Mouse (Mus musculus): ENCODE measurements around the gene Calml4. TPM values are rescaled to one million over a fixed set of nuclear protein-coding genes. Genes with fewer than 3 reads are reported as not detected.

Calml4 gene
- polyA plus RNA-seq, 1 experiment: 3.8 TPM

DNA sequence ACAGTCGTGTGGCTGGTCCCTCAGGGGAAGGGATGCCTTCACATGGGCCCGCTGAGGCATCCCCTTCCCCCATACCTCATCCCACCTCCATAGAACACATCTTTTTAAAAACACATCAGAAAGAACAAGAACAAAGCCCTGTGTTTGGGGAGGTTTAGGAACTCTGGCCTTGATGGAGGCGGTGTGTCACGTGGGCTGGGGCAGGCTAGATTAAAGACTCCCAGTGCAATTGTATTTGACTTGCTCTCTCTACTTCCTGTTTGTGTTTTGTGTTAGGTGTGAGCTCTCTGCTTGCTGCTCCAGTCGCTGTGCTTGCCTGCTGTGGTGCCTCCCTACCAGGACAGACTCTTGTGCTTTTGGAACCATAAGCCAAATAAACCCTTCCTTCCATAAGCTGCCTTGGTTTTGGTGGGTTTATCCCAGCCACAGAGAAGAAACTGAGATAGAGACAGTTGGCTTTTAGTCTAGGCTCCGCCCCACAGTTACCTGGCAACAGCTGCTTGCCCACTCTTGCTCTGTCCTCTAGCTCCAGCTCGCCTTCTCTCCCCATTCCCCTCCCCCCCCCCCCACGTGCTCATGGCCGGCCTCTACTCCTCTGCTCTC lies 32.0 kb upstream of the Calml4 start:
- Histone ChIP-seq H3K27ac (replicated peaks; ENCODE audit: low read depth, low read length) (no peak overlapping the region), H3K4me3 (ENCODE audit: insufficient read depth, low read depth, low read length) (no peak overlapping the region), H3K4me1 (ENCODE audit: control insufficient read depth, insufficient read depth, insufficient read length, low read length) (no peaks in the 10 kb centered on the region)

DNA sequence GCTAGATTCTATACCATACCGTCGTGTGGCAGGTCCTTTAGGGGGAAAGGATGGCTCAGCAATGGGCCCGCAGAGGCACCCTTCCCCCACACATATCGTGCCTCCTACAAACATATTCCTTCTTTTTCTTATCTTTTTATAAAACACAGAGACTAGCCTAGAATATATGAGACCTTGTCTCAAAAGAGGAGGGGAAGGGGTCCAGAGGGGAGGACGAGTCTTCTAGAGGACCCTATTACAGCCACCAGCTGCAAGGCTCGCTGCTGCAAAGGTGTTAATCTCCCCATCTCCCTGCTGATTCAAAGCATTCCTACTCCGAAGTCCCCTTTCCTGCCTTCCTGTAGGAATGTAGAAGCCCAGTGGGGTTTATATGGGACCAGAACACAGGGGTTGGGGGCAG lies 31.4 kb upstream of the Calml4 start:
- no peak overlapping the region for H3K4me3 ChIP-seq (ENCODE audit: insufficient read depth, low read depth, low read length)
- no peaks in the 10 kb centered on the region for H3K4me1 ChIP-seq (ENCODE audit: control insufficient read depth, insufficient read depth, insufficient read length, low read length)
- no peak overlapping the region for H3K27ac ChIP-seq (replicated peaks; ENCODE audit: low read depth, low read length)

DNA sequence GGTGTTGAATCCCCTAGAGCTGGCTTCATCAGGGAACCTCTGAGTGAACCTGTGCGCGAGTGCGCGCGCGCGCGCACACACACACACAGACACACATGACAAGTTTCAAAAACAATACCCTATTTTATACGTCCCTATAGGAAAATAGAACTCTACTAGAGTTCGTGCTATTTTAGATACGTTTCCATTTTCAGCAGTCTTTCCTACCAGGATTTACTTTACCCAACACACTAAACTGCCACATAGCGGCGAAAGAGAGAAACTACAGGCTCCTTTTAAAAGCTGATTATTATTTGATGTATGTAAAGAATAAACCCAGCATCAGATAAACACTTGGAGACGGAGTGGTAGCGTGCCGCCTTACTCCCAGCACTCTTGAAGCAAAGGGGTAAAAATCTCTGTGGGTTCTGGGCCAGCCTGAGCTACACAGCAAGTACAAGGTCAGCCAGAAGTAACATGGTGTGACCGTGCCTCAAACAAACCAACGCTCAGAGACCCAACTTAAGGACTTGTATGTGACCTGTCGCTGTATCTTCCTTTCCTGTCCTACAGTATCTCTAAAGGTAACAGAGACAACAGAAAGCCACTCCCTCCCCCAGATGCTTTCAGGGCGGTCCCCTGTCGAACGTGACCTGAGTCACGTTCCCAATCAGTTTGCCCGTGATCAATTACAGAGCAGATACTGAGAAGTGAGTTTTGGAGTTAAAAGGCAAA lies 29.8 kb upstream of the Calml4 start:
- Histone ChIP-seq H3K27ac (replicated peaks; ENCODE audit: low read depth, low read length) (no peak overlapping the region), H3K4me3 (ENCODE audit: insufficient read depth, low read depth, low read length) (peak overlapping the region; percentile 10), H3K4me1 (ENCODE audit: control insufficient read depth, insufficient read depth, insufficient read length, low read length) (no peaks in the 10 kb centered on the region)

DNA sequence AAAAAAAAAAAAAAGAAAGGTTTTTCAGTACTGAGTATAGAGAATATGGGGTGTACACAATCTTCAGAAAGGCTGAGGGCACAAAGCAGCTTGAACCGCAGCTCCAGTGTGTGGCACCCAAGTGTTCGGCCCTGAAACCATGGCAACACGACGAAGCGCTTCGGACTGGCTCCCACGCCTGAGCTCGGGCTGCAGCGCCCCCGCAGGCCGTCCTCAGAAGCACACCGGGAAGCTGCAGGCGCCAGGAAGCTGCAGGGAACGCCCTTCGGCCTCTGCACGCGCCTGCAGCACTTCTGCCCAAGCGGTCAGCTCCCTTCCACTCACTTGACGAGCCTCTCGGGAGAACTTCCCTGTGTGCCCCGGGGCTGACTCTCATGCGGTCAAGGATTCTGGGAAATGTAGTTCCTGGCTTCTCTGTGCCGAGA lies 29.2 kb upstream of the Calml4 start:
- peak overlapping the region; percentile 10 for H3K4me3 ChIP-seq (ENCODE audit: insufficient read depth, low read depth, low read length)
- no peak overlapping the region for H3K27ac ChIP-seq (replicated peaks; ENCODE audit: low read depth, low read length)
- H3K4me1 ChIP-seq (ENCODE audit: control insufficient read depth, insufficient read depth, insufficient read length, low read length): no peaks in the 10 kb centered on the region

DNA sequence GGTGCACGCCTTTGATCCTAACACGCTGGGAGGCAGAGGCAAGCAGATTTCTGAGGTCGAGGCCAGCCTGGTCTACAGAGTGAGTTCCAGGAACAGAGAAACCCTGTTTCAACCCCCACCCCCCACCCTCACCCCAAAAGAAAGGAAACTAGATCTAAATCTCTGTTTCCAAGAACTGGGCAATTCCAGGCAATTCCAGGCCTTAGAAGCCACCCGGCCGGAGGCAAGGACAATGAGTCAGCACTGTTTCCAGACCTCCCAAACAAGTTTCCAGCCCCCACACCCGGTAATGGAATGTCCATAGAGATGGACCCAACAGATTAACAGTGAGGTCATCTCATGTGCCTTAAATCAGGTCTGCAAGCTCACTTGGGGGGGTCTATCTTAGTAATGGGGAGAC lies 28.0 kb upstream of the Calml4 start:
- Histone ChIP-seq H3K4me3 (ENCODE audit: insufficient read depth, low read depth, low read length) (no peak overlapping the region), H3K27ac (replicated peaks; ENCODE audit: low read depth, low read length) (no peak overlapping the region), H3K4me1 (ENCODE audit: control insufficient read depth, insufficient read depth, insufficient read length, low read length) (no peaks in the 10 kb centered on the region)

DNA sequence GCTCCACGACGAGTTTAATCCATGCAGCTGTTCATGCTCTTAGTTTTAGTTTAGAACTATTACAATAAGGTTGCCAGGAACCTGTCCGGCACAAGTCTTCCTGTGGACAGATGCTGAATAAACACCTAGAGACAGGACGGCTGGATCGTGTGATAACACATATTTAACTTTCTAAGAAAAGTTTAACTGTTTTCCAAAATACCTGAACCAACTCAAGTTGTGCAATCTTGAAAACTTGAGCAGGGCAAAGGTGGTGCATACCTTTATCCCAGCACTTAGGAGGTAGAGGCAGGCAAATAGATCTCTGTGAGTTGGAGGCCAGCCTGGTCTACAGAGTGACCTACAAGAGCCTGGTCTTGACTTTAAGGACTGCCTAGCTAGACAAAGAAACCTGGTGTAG lies 23.0 kb upstream of the Calml4 start:
- Histone ChIP-seq H3K27ac (replicated peaks; ENCODE audit: low read depth, low read length) (no peak overlapping the region), H3K4me3 (ENCODE audit: insufficient read depth, low read depth, low read length) (no peak overlapping the region), H3K4me1 (ENCODE audit: control insufficient read depth, insufficient read depth, insufficient read length, low read length) (no peaks in the 10 kb centered on the region)

DNA sequence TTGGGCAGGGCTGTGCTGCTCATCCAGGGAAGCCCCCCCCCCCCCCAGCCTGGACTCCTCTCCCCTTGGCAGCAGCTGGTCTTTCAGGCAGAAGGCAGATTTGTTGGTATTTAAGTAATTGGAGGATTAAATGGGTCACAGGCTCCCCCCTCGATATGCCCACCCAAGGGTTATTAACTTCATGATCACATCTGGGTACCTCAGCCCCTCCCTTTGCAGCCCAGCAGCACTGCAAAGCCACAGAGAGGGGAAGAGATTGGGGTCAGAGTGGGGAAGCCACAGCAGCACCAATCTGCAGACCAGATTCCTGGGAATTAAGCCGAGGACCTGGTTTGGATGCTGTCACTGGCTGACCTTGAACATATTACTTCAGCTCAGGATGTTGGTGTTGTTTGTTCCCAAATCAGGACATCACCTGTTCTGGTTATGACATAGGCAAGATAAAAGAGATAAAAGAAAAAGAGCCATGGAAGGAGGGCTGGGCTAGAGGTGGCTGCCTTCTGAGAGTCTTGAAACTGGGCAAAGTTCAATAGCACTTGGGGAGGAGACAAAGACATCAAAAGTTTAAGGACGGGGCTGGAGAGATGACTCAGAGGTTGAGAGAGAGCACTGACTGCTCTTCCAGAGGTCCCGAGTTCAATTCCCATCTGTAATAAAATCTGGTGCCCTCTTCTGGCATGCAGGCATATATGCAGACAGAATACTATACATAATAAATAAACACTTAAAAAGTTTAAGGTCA lies 22.0 kb upstream of the Calml4 start:
- Histone ChIP-seq H3K4me1 (ENCODE audit: control insufficient read depth, insufficient read depth, insufficient read length, low read length) (no peaks in the 10 kb centered on the region), H3K4me3 (ENCODE audit: insufficient read depth, low read depth, low read length) (no peak overlapping the region), H3K27ac (replicated peaks; ENCODE audit: low read depth, low read length) (no peak overlapping the region)

DNA sequence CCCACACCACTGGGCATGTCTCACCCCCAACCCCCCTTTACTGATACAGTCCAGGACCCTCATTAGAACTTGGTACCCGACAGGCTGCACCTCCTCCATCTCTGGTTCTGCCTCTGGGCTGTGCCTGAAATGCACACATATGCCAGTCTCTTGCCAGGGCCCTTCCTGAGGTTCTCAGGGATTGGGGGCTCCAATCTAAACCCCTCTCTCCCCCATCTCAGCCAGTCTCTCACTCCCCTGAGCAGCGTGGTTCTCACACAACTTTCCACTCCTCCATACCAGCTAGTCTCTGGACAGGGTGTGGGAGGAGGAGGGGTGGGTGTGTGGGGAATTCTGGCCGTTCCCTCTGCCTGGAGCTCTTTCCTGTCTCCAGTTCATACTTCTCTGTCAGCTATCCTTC lies 20.3 kb upstream of the Calml4 start:
- H3K27ac ChIP-seq (replicated peaks; ENCODE audit: low read depth, low read length): no peak overlapping the region
- H3K4me1 ChIP-seq (ENCODE audit: control insufficient read depth, insufficient read depth, insufficient read length, low read length): no peaks in the 10 kb centered on the region
- no peak overlapping the region for H3K4me3 ChIP-seq (ENCODE audit: insufficient read depth, low read depth, low read length)

DNA sequence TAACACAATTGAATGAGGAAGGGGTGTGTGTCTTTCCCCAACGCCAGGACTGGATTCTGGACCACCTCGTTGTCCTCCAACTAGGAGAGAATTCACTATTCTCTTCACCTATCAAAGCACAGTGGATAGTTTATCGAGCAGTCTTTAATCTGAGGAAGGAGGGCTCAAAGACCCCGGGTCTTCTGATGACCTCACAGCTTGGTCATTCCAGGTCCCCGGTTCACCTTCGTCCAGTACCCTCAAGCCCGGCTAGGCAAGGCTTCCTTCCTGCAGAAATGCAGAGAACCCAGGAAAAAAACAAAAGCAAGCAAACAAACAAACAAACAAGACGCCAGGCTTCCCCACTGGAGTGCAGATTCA lies 19.8 kb upstream of the Calml4 start:
- no peaks in the 10 kb centered on the region for H3K4me1 ChIP-seq (ENCODE audit: control insufficient read depth, insufficient read depth, insufficient read length, low read length)
- H3K4me3 ChIP-seq (ENCODE audit: insufficient read depth, low read depth, low read length): peak overlapping the region; percentile 81
- no peak overlapping the region for H3K27ac ChIP-seq (replicated peaks; ENCODE audit: low read depth, low read length)

DNA sequence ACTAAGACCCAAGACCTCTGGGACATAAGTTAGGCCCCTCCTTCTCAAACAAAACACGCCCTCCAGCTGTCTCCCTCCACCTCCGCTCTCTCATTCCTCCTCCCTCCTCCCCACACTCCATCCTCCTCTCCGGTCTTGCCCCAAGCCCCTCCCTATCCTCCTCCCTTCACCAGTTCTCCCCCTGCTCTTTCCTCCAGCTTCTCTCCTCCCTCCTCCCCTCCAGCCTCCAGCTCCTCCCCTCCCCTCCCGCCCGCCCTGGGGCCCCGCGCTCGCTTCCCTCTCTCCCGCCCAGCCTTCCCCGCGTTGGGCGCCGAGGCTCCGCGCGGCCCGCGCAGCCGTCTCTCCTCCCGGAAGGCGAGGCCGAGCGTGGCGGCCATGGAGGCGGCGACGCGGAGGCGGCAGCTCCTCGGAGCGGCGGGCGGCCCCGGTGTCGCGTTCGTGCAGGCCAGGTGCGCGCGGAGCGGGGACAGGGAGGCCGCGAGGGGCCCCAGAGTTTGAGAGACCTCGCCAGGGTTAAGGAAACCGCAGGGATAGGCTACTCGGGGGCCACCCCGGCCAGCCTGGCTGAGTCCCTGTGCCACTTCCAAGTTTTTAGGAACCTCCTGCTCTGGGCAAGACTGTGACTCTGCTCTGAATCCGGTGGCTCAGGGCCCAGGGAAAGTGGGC lies 19.2 kb upstream of the Calml4 start, which contains the start of gene Cln6:
TSS of gene Cln6 (plus strand) at position 280 of the 666 bp plus-strand sequence.
- no peaks in the 10 kb centered on the region for H3K4me1 ChIP-seq (ENCODE audit: control insufficient read depth, insufficient read depth, insufficient read length, low read length)
- H3K27ac ChIP-seq (replicated peaks; ENCODE audit: low read depth, low read length): no peak within 1 kb of the TSS
- H3K4me3 ChIP-seq (ENCODE audit: insufficient read depth, low read depth, low read length): peak within 1 kb of the TSS; percentile 81

DNA sequence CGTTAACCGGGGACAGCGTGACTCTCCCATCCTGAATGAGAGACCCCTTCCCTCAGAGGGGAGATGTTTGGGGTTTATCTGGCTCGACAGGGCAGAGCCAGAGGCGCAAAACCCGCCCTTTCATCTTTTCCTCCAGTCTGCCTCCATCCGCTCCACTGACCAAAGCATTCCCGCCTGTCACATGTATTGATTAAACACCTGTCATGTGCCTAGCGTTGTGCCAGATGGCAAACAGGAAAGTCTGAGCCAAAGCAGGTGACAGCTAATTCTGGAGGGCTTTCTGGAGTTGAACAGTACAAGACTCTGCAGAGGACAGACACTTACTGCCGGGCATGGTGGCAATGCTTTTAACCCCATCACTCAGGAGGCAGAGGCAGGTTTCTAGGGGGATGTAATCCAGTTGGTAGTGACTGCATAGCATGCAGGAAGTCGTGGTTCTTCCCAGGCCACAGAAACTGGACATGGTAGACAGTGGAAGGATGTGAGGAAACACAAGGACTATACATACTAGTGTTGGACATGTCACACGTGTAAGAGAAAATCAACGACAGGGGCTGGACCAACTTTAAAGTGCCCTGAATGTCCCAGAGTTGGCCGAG lies 18.6 kb upstream of the Calml4 start:
- H3K4me1 ChIP-seq (ENCODE audit: control insufficient read depth, insufficient read depth, insufficient read length, low read length): no peaks in the 10 kb centered on the region

DNA sequence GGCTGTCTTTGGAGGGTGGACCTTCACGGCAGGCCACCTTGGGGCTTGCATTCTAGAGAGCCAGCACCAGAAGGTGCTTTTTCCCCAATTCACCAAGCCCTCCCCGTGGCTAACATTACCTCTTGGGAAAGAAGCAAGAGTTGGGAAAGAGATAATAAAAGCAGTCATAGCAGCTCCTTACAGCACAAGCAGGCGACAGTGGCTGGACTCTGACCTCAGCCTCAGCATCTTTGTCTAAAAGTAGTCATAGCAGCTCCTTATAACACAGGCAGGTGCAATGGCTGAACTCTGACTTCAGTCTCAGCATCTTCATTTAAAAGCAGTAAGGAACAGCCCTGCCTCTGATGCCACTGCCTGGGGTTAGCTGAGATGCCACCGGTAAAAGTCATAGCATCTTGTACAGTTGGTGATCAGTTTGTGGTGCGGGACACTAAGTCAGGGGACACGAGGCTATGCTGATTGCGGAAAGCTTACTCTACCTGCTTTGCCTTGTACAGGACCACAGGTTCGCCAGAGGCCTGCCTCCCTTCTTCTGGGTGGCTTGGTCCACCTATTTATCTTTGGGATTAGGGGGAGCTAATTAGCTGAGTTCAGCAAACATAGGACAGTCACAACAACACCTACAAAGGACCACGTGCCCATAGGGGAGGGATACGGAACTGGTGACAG lies 14.4 kb upstream of the Calml4 start:
- Histone ChIP-seq H3K4me1 (ENCODE audit: control insufficient read depth, insufficient read depth, insufficient read length, low read length) (no peaks in the 10 kb centered on the region), H3K27ac (replicated peaks; ENCODE audit: low read depth, low read length) (no peak overlapping the region), H3K4me3 (ENCODE audit: insufficient read depth, low read depth, low read length) (no peak overlapping the region)

More for the DNA sequence above, 18.6 kb upstream of the Calml4 start:
- H3K4me3 ChIP-seq (ENCODE audit: insufficient read depth, low read depth, low read length): peak overlapping the region; percentile 81
- no peak overlapping the region for H3K27ac ChIP-seq (replicated peaks; ENCODE audit: low read depth, low read length)

DNA sequence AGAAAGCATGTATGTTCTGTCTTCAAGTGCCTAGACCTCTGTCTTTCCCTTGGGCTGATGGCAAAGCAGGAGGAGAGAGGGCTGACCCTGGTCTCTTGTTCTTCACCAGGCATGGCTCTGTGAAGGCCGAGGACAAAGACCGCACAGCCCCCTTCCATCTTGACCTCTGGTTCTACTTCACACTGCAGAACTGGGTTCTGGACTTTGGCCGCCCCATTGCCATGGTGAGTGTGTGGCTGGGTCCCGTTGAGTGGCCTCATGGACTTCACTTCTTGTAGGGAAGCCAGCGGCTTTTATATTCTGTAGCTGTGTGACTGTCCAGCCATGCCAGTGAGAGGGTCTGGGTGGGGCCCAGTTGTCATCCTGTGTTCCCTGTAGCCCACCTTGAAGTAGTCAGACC lies 13.4 kb upstream of the Calml4 start:
- H3K27ac ChIP-seq (replicated peaks; ENCODE audit: low read depth, low read length): no peak overlapping the region
- H3K4me1 ChIP-seq (ENCODE audit: control insufficient read depth, insufficient read depth, insufficient read length, low read length): no peaks in the 10 kb centered on the region
- H3K4me3 ChIP-seq (ENCODE audit: insufficient read depth, low read depth, low read length): no peak overlapping the region

DNA sequence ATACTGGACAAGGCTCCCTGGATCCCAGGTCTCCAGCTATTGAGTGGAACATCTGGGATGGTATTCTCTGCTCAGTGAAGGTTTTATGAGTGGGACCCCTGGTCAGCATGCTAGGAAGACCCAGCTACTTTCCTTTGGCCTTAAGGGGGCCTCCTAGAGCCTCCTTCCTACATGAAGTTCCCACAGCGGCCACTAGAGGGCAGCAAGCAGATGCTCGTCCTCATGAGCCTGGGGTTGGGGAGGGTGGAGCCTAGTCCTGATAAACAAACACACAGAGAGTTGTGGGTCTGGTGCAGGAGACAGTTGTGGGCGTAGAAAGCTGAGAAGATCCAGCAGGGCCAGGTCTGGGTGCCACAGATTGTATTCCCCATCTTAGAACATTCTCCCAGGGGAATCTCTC lies 10.2 kb upstream of the Calml4 start:
- H3K4me3 ChIP-seq (ENCODE audit: insufficient read depth, low read depth, low read length): no peak overlapping the region
- no peaks in the 10 kb centered on the region for H3K4me1 ChIP-seq (ENCODE audit: control insufficient read depth, insufficient read depth, insufficient read length, low read length)
- no peak overlapping the region for H3K27ac ChIP-seq (replicated peaks; ENCODE audit: low read depth, low read length)
